Mouse (Mus musculus): ENCODE measurements around the gene Mid1.

DNA sequence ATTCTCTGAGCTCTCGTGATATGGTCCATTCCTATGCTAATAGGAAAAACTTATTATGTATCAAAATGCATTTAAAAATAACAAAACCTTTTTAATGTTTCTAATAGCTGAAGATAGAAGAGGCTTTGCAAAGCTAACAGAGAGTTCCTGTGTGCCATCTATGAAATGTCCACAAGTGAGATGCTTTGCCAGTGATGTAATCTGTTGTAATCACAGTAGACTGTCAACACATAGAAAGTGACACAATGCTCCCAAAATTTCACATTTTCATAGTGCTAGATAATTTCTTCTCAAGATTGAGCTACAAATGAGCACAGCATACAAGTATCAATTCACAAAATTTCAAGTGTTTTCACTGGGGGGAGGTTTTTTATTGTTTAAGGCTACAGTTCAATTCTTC, 158.3 kb downstream of the Mid1 start:
- TF ChIP-seq CTCF (IDR thresholded peaks at IDR 0.05; ENCODE audit: low read depth) (no peak), EP300 (optimal IDR thresholded peaks at IDR 0.05) (no peak)

Measured in stomach, postnatal 0 days (tissue).